Mouse (Mus musculus): ENCODE measurements at regions not wholly inside any gene's neighbourhood (a gene's known extent, or its start where the extent isn't known, plus 50 kb on each side); places are given as distances from the start of the nearest gene placed in this dataset.

DNA sequence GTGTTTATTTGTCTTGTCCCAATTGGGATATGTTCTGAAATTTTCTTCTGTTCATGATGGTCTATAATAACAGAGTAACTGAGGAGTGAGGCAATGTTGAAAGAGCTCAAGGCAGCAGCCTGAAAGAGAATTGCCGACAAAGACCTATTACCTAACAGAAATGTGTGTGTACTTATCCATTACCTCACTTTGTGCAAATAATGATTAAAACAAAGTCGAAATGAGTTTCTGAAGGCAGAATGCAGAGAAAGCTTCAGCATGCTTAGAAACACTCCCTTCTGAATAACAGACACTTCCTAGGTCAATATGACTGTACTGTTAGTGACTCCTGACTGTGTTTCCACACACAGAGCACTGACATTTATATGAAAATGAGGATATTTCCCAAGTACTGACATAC lies 63.0 kb downstream of the Kbtbd8 start:
- peak; percentile 13 for DNase-seq

DNA sequence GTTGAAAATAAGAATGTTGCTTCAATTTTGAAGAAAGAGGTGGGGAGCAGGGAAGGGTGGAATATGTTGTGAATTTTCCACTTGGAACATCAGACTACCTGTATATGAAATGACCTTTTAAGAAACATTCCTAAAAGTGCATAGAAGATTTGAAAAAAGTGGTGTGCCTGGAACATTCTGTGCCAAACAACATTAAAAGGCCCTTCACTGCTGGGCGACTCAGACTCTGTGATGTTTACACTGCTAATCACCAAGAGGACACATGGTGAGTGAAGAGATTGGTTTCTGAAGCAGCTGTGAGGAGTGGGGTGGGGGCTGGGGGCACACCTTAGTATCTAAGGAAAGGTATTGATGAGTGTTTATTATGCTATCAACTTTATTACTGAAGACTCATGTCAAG lies 65.2 kb downstream of the Kbtbd8 start:
- no peak for DNase-seq

GRCm38 (mm10) chr6:95185074-95185931 lies 68.3 kb downstream of the Kbtbd8 start:
- DNase-seq = no peak

DNA sequence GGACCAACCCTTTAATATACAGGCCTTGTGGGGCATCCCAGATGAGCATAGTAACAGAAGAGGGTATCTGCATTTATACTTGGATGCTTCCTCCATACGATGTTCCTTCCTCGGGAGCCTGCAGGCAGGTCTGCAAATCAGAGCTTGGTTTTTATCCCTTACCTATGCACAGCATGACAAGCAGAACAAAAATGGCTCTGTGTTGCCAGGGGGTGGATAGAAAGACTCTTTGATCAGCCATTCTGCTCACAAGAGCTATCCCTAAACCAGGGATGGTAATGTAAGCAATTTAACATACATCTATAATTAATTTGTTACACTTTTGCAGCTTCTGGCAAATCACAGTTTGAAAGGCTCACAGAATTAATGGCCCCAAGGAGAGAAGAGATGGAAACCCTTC lies 79.6 kb downstream of the Kbtbd8 start:
- no peak for DNase-seq

DNA sequence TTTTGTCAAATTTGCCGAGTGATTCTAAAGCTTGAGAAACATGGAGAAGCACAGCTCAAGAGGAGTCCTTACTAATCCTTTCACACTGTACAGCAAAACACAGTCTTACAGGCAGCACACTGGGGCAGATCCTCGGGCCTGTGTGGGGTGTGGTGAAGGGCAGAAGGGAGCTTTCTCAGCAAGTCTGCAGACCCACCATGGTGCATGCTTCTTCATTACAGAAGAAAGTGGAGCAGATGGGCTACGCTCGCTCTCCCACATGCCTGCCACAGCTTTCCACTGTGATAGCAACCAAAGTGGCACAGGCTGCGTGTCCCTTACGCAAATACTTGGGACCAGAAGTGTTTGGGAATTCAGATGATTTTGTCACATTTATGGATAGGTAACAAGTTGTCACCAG lies 81.6 kb downstream of the Kbtbd8 start:
- no peak for DNase-seq

GRCm38 (mm10) chr6:95202291-95202790 lies 85.3 kb downstream of the Kbtbd8 start:
- DNase-seq = no peak

DNA sequence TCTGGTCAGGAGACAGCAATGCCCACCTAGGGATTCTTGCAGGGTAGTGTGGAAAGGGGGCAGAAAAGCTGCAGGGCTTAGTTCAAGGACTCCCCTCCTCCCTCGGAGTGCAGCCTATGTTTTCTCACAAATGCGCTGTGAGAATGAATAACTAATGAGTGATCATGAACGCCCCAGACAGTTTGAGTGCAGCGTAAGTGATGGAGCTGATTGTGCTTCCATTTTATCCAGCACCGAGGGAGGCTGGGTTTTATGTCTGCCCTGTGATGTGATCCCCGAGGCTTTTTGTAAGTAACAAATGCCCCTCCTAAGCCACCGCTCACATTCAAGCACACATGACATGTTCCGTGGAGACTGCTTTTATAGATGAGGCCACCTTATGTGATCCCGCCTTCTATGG lies 85.9 kb downstream of the Kbtbd8 start:
- no peak for DNase-seq

DNA sequence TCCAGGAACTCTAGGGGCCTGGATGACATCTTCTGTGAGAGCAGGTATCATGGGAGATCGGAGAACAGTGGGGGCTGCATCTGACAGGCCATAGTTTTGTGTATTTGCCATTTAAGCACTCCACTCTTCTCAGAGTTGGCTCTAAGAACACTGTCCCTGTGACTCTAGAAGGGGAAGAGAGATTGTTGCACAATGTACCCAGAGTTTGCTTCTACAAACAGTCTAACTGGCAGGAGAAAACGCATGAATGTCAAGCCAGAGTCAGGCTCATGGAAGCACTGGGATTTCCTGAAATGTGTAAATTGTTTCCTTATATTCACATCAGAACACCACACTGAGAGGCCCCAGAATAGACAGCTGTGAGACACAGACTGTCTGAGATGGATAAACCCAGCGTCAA lies 87.2 kb downstream of the Kbtbd8 start:
- DNase-seq = no peak

DNA sequence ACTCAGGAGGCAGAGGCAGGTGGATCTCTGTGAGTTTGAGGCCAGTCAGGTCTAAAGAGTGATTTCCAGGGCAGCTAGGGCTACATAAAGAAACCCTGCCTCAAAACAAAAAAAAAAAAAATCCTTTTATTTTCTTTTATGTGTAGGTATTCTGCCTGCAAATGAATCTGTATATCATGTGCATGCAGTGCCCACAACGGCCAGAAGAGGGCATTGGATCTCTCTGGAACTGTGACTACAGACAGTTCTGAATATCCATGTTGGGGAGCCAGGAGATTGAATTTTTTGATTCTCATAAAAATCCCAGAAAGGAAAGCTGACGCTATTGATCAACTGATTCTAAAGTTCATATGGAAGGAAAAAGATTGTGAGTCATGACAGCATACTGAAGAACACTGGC lies 90.0 kb downstream of the Kbtbd8 start:
- DNase-seq = no peak

GRCm38 (mm10) chr6:95217431-95217830 lies 100.4 kb downstream of the Kbtbd8 start:
- no peak for DNase-seq

DNA sequence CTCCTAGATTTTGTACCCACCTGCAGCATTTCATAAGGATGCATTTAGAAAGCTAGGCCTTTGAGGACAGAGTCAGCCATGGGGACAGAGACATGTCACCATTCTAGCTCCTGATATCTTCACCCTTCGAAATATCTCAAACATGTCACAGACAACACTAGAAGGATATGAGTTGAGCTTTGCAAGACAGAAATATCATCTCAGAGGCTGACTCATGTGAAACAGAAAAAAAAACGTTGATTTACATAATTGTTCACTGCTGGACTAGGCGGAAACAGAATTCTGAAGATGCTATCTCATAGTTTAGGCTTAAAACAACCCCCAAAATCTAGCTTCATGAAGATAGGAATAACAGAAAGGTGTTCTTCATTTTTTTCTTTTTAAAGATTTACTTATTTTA lies 101.8 kb downstream of the Kbtbd8 start:
- DNase-seq = no peak

DNA sequence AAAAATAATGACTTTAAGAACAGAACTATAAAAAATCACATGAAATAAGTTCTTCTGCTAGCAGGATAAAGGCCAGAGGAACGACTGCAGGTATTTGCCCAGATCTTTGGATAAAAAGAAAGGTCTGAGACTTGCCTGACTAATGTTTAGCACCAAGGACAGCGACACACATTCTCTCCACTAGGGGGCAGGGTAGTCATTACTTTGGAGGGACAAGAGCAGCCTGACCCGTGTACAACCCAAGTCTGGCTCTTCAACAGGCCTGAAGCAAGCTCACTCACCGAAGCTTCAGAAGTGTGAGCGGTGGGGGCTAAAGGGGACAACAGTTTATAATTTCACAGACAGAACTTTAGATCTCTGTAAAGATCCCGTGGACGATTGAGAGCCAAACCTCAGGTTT lies 98.4 kb upstream of the Gm10234 start:
- peak; percentile 89 for DNase-seq

DNA sequence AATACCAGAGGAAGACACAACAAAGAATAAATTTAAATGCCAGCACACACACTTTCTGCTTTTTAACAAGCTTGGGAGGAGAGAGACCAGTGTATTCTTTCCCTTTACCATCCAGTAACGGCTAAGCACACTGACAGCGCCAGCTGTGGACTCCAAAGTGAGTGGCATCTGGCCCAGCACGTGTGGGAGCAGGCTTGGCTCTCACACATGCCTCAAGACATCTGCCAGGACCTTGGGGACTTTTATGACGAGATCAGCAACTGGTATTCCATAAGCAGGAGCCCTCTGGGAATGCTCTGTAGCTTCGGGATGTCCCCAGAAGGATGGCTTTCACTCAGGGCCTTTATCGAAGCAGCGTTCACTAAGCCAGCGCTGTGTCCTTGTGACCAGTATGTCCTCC lies 92.0 kb upstream of the Gm10234 start:
- no peak for DNase-seq

DNA sequence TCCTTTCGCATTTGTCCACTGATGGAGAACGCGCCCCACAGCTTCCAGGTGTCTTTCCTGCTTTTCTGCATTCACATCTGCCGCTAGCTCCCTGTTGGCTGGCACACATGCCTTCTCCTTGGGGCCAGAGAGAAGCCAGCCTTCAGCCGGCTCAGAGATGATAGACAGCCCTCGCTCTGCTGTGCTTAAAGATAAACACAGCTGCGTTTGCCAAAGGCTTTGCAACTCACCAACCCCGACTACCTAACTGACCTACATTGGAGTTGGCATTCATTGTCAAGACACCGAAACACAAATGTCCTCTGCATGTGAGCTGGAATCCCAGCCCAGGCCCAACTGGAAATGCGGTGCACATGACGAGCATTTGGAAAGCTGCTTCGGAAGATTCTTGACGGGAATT lies 87.2 kb upstream of the Gm10234 start:
- DNase-seq = peak; percentile 90

DNA sequence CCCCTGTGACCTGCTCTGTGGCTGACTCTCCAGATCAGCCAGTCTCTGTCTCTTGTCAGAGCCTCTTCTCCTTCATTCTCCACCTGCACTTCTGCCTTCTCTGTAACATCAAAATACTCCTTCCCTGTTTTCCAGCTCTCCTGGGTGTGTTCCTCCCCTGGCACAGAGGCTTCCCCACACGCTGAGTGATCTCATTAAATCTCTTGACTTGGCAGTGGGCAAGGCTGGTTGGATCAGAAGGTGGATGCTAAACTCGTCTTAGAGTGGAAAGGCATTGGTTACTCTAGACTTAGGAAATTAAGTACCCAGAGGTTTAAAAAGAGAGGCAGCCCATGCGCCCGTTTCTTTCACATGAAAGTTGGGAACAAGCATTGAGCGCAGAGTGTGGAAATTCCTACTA lies 78.3 kb upstream of the Gm10234 start:
- no peak for DNase-seq

DNA sequence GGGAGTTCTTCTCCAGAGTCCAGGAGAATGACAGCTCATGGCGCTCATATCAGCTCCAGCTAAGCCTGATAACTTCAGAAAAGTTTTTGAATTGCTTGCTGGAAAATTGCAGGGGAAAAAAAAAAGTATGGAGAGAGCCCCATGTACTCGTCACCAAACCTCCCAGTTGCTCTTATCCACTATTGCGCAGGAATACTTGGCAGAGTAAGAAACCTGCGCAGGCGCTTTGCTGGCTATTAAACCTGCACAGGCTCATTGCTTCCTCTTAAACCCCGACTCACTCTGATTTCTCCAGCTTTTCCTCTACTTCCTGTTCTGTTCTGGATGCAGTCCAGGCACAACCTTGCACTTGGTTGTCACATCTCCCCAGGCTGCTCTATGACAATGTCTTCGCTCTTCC lies 77.0 kb upstream of the Gm10234 start:
- DNase-seq = no peak

DNA sequence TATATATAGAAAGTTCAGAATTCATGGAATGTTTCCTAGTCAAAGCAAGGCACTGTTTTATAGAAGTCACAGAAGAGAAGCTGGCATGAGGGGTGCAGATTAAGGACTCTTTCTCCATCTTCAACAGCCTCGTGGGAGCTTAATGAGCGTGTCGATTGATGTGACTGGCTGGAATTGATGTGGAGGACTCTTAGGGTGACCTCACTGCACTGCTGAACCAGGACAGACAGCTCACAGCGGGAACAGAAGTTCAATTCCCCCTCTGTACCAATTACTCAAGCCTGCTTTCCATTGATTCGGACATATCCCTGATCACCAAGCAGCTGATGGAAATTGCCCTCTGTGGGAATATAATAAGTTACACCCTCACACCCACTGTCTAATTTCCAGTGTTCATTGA lies 65.6 kb upstream of the Gm10234 start:
- no peak for DNase-seq

GRCm38 (mm10) chr6:95261001-95261400 lies 60.9 kb upstream of the Gm10234 start:
- DNase-seq = no peak

DNA sequence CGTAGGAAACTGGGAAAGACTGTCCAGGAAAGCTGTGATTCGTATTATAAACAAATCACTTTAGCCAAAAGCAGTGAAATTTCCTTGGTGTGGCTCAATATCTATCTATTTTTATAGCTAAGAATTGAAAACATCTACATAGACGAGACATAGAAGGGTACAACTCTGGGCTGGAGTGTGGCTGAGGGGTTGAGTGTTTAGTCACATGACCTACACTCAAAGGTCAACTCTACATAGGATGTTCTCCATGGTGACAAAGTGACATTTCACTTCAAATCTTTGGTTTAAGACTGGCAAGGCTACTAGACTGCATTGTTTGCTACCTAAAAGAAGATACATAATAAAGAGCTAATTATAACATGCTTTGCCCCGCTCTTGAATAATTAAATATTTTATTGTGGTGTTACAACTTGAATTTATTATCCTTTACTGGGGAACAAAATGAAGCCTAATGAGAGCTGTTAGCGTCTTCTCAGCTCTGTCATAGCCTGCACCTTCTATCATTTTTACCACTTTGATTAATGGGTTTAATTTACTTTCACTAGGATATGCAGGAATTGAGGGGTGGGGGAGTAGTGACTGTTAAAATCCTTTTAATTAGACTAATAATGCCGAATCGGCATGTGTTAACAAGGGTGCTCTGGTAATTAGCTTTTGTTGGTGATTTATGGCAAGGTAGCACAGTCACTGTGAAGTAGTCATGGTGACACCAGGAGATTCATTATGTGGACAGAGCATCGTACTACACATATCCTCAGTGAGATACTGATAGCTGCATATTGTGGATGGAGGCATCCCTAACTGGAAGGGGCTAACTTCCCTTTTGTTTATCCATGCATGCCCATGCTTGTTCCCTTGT lies 57.7 kb upstream of the Gm10234 start:
- no peak for DNase-seq

GRCm38 (mm10) chr6:95269524-95269923 lies 52.4 kb upstream of the Gm10234 start:
- no peak for DNase-seq

All from heart, adult 11 months (tissue).